Mouse (Mus musculus) c-Kit-negative CD71-positive TER-119-positive erythroid progenitor cells, embryonic 14.5 days (primary cell): ENCODE measurements around the gene Madcam1.

Experiments used
- DNase-seq: peaks from one replicate; pipeline ENCODE4 v3.0.0-alpha.2; 2013; ENCODE audit warnings: low read depth, low spot score

The Madcam1 gene

DNA sequence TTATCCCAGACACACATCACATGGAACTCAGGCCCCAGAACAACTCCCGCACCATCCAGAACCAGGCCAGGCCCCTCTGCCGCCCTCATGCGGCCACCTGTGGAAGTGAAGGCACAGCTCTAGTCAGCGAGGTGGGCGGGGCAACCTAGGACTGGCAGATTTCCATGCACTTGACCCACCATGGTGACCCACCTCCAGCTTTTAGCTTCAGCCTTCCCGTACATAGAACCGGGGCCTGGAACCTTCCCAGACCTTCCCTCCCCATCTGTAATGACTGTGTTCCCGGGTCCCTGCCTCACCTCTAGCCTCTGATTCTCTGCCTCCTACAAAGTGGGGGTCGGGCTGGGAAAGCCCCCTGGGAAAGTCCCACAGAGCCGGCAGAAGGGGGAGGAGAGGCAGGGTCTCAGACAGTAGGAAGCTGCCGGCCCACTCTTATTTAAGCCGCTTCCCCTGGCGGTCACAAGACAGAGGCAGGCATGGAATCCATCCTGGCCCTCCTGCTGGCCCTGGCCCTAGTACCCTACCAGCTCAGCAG lies at the start of gene Madcam1:
Gene Madcam1 (plus strand): TSS at position 429 of the 535 bp plus-strand sequence.
- peak; percentile 50 for DNase-seq

DNA sequence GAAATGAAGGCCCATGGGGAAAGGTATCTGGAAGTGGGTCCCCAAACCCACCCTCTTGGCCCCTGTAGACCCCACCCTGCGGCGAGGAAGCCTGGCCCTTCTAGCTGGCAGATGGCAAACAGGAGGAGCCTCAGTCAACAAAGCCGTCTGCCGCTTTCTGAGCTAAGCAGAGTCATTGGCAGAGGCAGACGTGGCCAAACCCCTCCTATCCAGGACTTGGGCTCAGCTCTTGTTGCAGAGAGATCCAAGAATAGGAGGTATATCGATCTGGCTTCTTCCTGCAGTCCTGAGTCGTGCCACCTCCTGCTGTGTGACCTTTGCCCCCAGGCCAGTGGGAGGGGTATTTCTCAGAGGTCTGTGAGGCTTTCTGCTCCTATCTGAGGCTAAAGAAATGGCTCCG lies 48.5 kb upstream of the Madcam1 start:
- no peak for DNase-seq

DNA sequence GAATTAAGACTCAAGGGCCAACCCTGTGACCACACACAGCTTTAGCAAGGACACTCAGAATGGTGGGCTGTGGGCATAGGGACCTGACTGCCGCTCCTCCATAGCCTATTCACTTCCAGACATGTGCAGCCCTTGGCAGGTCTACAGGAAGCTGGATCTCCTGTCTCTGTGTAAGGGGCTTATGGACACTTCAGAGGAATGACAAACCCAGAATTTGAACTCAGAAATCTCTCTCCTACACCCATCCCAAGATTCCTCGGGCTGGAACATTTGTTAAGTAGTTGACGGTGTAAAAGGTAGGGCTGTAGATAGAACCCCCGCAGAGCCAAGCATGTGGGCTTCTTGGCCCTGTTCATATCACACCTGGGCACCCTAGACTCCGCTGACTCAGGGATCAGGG lies 48.0 kb upstream of the Madcam1 start:
- no peak for DNase-seq

DNA sequence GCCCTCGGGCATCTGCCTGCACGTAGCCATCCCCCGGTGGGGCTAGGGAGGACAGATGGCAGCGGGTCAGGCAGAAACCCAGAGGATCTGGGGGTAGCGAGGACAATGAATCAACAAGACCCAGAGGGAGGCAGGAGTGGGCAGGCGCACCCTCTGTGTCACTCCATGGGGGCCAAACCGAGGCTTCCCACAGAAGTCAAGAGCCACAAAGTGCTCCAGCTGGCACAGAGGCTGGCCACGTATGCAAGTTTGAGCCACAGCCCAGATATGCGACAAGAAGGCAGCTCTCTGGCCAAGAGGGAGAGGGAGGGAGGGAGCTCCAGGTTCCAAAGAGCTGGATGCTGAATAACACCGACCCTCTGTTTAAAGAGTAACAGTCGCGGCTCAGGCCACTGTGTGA lies 40.4 kb upstream of the Madcam1 start:
- DNase-seq, result no peak

DNA sequence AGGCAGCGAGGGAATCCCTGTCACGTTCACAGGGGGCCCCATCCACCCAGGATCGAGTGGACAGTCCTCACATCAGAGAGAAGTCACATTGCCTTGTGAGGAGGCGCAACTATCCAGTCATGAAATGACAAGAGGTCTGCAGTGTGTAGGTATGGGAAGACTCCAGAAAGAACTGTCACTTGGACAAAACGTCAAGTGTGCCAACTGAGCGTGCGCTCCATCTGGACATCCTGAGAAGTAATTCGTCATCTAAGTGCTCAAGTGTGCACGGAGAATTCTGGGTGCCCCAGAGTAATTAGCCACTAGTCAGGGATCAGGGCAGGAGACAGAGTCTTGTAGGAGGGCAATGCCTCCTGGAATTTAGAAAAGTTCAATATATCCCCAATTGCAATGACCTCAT lies 39.0 kb upstream of the Madcam1 start:
- no peak for DNase-seq

DNA sequence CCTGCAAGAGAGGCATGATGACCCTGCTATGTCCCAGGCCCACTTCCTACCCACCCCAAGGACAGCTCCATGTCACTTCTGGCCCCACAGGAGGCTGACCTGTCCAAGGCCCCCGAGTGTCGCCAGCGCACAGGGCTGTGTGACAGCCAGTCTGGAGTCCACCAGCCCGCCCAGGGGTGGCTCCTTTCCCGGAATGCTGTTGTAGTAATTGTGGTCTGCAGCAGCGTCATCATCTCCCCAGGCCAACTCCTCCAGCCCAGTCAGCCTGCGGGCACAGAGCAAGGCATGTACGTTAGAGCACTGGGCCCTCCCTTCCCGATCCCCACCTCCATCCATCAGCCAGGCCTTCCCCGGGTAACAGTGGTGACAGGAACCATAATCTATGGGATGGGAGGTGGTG lies 38.2 kb upstream of the Madcam1 start:
- no peak for DNase-seq

DNA sequence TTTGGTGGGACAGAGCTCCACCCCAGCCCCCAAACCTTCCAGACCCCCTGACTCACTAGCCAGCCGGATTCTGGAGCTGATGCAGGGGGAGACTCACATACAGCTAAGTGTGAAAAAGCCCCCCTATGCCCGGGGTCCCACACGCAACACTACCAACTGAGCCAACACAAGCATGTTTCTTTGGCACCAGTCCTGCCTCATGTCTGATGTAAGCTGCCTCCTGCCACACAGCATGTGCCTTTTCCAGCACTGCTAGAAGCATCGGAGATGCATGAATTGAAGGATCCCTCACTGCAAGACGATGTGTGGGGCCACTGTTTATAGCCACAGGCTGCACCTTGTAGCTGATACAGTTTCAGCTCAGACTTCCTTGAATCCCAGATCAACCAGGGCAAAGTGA lies 36.0 kb upstream of the Madcam1 start:
- no peak for DNase-seq

DNA sequence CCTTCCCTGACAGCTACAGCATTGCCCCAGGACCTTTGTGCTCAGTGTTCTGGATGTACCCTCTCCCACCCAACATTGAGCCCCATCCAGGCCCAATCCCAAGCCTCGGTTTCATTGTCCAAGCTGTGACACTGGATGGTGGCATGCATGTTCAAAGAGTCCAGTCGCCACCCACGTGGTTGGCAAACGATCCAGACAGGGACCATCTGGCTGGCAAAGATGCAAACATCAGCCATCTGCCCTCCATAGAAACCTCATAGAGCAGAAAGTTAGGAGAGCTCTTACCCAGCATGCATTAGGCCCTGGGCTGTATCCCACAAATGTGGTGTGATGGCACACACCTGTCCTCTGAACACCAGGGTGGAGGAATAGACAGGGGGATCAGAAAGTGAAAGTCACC lies 32.9 kb upstream of the Madcam1 start:
- DNase-seq, result no peak

DNA sequence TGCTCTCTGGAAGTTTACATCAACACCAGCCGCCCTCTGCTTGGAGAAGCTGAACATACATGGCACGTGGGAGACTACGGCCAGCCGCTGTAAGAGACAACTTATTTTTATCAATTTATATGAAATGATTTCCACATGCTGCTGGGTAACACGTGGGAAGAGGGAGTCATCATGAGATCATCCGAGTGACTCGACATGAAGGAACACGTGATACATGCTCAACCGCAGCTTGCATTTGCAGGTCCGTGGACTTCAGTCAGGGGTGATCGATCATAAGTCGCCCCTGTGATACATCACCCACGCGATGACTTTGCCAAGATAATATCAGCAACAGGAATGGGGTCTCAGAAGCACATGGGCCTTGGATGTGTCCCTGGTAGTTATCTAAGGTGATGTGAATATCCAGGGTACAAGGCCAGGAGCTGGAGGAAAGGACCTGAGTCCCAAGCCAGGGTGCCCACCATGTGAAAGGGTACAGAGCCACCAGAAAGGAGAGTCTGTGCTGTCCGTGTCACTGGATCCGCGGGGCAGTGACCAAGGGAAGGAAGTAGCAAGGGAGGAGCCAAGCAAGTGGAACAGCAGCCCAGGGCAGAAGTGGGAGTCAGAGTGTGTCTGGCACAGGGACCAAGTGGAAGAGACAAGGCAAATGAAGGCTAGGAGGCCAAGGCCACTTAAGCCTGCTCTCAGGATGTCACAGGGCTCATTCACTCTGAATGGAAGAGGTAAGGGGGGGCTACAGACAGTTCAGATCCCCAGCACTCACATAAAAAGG lies 31.2 kb upstream of the Madcam1 start:
- no peak for DNase-seq

DNA sequence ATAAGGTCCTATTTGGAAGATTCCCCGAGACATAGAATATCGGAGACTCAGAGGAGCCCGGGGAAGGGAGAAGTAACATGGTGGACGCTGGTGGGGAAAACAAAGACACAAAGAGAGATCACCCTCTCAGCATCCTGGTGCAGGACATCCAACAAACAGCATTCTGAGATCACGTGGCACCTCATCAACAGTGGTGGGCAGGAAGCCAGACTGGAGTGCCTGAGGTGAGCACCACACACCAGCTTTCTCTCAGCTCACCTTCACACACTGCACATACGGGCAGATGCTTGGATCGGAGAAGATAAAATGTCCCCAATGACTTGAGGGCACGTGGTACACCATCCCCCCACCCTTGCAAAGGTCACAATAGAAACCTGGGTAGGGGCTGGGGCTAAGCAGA lies 28.1 kb upstream of the Madcam1 start:
- no peak for DNase-seq

DNA sequence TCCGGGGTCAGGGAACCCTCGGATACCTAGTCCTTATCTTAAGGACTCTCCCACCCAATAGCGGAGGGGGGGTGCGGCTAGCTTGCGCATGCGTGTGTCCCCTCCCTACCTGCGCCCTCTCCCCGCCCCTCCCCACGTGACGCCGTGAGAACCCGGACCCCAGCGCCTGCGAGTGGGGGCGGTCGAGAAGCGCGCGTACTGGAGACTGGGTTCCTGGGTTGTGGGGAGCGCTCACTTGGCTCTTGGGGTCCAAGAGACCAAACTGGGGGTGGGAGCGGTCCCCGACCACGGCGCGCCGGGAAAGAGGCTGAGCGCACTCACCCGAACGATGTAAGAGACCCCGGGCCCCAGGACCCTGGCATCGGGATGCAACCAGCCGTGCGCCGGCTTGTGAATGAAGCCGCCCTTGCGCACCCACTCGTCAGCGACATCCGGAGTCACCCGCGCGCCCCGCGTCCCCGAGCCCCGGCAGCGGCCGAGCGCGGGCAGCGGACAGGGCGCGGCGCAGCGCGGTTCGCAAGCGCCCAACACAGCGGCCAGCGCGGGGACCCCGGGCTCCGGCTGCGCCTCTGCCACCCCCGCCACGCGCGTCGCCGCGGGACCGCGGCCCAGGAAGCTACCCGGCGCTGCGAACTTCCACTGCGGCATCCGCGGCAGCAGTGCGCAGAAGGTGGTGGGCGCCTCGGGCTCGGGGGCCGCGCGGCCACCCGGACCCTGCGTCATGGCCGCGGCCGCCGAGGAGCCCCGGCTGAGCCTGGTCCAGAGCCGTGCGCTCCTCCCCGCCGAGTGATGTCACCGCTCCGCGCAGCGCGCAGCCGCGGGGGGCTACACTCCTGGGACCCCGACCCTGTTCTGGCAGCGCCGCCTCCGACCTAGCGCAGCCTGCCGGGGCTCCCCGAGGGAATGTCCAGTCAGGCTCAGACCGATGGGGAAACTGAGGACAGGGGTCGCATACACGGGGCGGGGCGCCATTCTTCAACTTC lies 26.9 kb upstream of the Madcam1 start, which contains the start of gene Shc2:
Gene Shc2 (minus strand): TSS at position 791 of the 983 bp plus-strand sequence.
- no peak for DNase-seq

DNA sequence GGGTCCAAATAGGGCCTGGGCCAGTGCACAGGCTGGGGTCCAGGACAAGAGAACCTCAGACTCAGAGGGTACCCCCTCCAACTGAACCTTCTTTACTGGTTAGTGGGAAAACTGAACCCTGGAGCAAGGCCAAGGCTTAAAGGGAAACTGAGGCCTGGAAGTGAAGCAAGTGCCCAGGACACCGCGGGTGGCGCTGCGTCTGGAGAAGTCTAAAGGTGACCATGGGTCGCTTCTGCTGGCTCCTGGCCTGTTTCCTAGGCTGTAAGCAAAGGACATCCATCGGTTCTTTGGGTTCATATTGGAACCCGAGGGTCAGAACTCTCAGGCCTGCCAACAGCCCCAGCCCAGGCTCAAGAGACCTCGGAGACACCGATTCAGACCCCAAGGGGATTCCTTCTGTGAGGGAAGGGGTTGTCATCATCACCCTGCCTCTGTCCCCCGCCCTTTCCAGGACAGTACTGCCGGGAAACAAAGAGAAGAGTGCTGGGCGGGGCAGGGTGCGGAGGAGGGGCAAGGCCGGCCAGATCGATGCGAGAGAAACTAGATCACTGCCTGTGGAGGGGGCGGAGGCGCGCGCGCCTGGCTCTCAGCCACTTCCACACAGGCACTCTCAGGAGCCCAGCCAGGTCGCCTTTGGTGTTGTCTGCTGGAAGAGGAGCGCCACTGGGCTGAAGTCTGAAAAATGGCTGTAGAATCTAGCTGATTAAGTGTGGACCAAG lies 25.7 kb upstream of the Madcam1 start:
- DNase-seq, result no peak

DNA sequence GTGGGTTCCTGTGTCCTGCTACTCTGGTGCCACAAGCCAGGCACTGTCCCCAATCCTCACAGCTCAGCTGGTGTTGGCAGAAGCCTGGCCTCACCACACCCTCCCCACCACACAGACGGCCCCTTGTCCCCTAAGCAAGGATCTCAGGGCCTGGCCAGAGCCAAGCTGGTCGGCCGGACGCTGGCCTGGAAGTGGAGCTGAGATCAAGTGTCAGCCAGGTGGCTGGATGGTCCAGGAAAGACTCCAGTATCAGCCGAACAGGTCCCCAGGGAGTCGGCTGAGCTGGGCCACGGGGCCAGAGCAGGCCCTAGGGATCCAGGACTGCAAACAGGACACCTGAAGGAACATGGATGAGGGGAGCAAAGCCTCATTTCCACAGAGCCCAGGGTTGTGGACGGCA lies 18.6 kb upstream of the Madcam1 start, which contains the start of gene Odf3l2:
Gene Odf3l2 (minus strand): TSS at position 28 of the 400 bp plus-strand sequence.
- DNase-seq, result no peak

DNA sequence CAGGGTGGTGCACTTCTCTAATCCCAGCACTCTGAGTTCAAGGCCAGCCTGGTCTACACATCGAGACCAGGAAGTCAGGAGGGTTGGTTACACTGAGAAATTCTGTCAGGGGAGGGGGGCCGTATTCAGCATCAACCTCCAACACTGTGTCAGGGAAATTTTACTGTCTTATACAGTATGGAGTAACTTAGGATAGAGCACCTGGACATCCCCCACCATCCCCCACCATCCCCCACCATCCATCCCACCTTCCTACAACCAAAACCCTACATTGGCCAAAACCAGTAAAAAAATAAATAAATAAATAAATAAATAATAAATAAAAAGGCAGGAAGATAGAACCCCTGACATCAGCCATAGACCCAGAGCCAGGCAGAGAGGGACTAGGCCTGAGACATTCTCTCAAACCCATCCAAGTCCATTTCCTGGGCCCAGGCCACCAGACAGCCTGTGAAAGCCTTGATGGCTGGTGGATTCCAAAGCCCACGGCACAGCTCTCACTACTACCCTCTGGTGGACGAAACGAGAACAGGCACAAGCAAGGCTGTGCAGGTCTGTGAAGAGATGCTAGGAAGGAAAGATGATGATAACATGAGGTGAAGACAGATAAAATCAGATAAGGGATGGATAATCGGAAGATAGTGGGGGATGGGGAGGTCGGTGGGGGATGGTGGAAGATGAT lies 15.1 kb upstream of the Madcam1 start:
- peak; percentile 34 for DNase-seq

DNA sequence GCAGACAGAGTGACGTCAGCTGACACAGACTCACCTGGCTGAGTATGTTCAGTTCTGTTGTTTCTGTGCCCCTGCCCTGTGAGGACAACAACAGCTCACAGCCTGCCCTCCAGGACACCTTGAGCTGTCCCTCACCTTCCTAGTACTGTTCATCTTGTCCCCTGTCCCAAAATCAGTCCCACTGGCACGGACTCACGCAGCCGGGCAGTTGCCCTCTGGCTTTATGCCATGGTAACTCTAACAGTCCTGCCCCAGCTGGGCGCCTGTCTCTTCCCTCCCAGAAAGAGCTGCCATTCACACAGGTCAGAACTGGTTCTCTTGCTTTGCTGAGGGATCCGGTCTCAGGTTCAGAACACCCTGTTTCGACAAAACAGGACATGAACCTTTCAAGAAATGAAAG lies 11.6 kb upstream of the Madcam1 start:
- no peak for DNase-seq

DNA sequence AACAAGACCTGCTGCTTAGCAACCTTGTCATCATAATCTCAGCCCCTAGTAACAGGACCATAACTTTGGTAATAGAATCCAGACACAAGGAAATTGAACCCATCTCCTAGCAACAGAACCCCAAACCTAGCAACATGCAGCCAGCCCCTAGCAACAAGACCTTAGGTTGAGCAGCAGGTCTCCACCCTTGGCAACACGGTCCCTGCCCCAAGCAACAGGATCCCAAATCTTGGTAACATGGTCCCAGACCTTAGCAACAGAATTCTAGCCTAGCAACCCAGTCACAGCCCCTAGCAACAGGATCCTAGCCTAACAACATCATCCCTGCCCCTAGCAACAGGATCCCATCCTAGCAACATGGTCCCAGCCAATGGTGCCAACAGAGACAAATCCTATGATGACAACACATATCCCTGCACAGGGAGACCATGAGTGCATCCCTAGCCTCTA lies 9.4 kb upstream of the Madcam1 start:
- DNase-seq, result no peak

DNA sequence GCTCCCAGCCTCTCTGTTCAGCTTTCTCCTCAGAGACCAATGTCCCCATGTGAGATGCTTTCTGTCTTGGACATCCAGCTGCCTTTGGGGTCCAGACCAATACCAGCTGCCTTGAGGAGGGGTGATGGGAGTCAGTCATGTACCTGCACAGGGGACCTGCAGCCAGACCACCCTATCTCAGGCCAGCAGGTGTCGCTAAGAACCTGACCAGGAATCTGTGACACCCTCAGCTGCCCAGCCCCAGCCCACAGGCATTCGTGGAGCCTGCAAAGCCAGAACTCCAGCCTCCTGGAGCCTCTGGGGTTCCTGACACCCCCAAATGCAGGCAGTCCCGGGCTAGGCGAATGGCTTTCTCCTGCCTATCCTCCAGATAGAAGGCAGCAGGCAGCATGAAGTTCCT lies 5.5 kb upstream of the Madcam1 start:
- no peak for DNase-seq

DNA sequence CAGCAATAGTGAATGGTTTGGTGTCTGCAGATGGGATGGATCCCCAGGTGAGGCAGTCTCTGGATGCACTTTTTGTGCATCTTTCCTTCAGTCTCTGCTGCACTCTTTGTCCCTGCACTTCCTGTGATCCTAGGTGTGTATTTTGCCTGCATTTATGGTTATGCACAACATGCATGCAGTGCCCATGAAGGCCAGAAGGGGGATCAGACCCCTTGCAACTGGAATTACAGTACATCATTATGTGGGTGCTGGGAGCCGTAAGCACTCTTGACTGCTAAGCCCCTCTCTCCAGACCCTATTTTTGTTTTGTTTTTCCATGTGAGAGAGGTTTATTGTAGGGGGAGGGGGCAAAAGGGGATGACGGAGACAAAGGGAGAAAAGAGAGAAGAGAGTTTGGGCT lies 4.1 kb upstream of the Madcam1 start:
- no peak for DNase-seq

DNA sequence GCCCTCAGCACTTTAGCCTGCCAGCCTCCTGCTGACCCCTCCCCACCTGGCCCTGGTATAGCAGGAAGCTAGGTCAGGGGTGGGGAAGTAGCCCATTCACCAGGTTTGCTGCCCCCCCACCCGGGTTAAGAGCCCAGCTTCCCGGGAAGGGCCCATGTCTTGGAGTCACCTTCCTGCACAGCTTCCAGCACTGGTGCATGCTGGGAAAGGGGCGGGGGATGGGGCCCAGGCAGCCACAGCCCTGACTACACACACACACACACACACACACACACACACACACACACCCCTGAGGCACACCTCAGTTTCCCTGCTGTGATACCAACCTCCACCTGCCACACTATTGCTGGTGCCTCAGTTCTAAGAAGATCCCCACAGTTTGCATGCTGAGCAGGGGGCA lies 2.5 kb upstream of the Madcam1 start:
- DNase-seq, result no peak

DNA sequence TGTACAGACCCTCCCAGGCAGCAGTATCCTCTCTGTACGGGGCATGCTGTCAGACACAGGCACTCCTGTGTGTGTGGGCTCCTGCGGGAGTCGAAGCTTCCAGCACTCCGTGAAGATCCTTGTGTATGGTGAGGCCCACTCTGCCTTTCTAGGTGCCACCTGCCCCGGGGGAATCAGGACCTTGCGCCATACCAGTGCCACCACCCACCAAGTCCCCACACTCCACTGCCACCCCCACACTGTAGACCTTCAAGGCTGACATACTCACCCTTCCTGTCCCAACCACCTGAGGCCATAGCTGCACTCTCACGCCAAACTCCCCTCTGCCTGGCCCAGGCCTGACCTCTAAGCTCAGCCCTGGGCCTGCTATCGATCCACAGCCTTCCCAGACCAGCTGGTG lies 692 bp downstream of the Madcam1 start:
- no peak for DNase-seq

DNA sequence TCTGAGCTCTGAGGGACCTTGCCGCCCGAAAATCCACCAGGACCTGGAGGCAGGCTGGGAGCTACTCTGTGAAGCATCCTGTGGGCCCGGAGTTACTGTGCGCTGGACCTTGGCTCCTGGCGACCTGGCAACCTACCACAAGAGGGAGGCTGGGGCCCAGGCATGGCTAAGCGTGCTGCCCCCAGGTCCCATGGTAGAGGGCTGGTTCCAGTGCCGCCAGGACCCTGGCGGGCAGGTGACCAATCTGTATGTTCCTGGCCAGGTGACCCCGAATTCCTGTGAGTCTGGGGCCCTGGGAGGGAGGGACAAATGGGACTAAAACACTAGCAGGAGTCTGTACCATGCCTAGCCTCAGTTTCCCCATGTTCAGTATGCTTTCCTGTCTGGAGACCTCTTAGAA lies 2.1 kb downstream of the Madcam1 start:
- no peak for DNase-seq
